Mouse (Mus musculus): ENCODE data around the gene Uspl1. TPM values are rescaled to one million over a fixed set of nuclear protein-coding genes. Genes with fewer than 3 reads are reported as not detected.

Gene Uspl1
- polyA plus RNA-seq, 1 experiment from 2014 or later, result 37.5 TPM

DNA sequence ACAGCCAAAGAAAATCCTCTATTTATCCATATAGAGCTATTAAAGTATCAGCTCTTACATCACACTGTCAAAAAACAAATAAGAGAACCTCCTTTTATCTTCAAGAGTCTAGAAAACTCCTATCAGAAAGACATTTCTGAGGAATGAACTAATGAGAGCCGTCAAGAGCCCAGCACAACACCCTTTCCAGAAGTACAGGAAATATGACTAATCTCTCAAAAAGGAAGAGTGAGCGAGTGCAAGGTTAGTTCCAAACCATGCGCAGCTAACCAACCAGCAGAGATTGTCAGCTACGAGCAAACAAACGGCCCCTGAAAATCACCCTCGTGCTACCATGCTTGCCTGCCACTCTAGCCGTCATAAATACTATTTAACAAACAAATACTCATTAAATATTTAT lies 21.3 kb upstream of the Uspl1 start:
- peak; percentile 54; the same call in 1 of the 2 replicates for ATAC-seq (ENCODE audit: low read depth)
- Histone ChIP-seq H3K9me3 (ENCODE audit: control insufficient read depth, low read length) (no peaks in the 10 kb centered on the region), H3K4me1 (replicated peaks; ENCODE audit: control insufficient read depth, insufficient read depth, low read length) (peaks cover 3% of the 10 kb centered on the region), H3K36me3 (ENCODE audit: control insufficient read depth, insufficient read depth, low read length) (no peaks in the 10 kb centered on the region), H3K4me3 (ENCODE audit: low read length) (no peak overlapping the region), H3K9ac (ENCODE audit: low read length) (no peak overlapping the region), H3K4me2 (ENCODE audit: low read depth, low read length) (no peak overlapping the region; the same call in 1 of the 2 replicates), H3K27me3 (ENCODE audit: control insufficient read depth, insufficient read depth, low read depth, low read length) (no peaks in the 10 kb centered on the region), H3K27ac (ENCODE audit: low read length) (no peak overlapping the region)
- WGBS, result 33% methylated on average over 7 of the region's 7 CpGs

DNA sequence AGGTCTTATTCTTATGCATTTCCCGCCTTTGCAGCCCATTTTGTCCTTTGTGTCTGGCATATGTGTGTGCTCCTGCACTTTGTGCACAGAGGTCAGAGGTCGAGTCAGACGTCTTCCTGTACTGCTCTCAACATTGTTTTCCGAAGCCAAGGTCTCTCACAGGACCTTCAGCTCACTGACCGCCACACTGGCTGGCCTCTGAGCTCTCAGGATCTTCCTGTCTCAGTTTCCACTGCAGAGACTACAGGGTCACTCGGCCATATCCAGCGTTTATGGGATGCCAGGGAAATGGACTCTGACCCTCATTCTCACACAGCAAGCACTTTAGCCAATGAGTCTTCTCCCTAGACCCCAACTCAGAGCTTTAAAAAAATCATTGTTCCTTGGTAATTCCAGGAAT lies 19.3 kb upstream of the Uspl1 start:
- Histone ChIP-seq H3K27me3 (ENCODE audit: control insufficient read depth, insufficient read depth, low read depth, low read length) (no peaks in the 10 kb centered on the region), H3K4me3 (ENCODE audit: low read length) (no peak overlapping the region), H3K4me2 (ENCODE audit: low read depth, low read length) (no peak overlapping the region), H3K9me3 (ENCODE audit: control insufficient read depth, low read length) (no peaks in the 10 kb centered on the region), H3K4me1 (replicated peaks; ENCODE audit: control insufficient read depth, insufficient read depth, low read length) (peaks cover 3% of the 10 kb centered on the region), H3K27ac (ENCODE audit: low read length) (no peak overlapping the region), H3K9ac (ENCODE audit: low read length) (no peak overlapping the region), H3K36me3 (ENCODE audit: control insufficient read depth, insufficient read depth, low read length) (no peaks in the 10 kb centered on the region)
- 51% methylated on average over 7 of the region's 7 CpGs for WGBS
- no peak for ATAC-seq (ENCODE audit: low read depth)

DNA sequence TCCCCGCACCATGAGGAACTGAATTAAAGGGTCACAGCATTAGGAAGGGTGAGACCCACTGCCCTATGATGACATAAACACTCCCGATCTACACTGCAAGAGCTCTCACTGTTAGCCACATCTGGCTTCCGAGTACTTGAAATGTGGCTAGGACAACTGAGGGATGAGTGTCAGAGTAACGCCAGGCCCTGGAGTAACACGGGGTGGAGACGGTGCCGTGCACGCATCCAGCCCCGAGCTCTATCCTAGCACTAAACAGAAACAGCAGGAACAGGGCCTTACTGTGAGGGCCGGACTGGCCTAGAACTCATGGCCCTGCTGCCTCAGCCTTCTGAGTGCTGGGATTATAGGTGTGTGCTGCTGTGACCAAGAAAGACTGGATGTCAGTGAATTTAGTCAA lies 18.1 kb upstream of the Uspl1 start:
- Histone ChIP-seq H3K27me3 (ENCODE audit: control insufficient read depth, insufficient read depth, low read depth, low read length) (no peaks in the 10 kb centered on the region), H3K27ac (ENCODE audit: low read length) (no peak overlapping the region), H3K9me3 (ENCODE audit: control insufficient read depth, low read length) (no peaks in the 10 kb centered on the region), H3K9ac (ENCODE audit: low read length) (no peak overlapping the region), H3K4me2 (ENCODE audit: low read depth, low read length) (no peak overlapping the region), H3K4me3 (ENCODE audit: low read length) (no peak overlapping the region), H3K4me1 (replicated peaks; ENCODE audit: control insufficient read depth, insufficient read depth, low read length) (peaks cover 3% of the 10 kb centered on the region), H3K36me3 (ENCODE audit: control insufficient read depth, insufficient read depth, low read length) (no peaks in the 10 kb centered on the region)
- 90% methylated on average over 10 of the region's 10 CpGs for WGBS
- no peak for ATAC-seq (ENCODE audit: low read depth)

DNA sequence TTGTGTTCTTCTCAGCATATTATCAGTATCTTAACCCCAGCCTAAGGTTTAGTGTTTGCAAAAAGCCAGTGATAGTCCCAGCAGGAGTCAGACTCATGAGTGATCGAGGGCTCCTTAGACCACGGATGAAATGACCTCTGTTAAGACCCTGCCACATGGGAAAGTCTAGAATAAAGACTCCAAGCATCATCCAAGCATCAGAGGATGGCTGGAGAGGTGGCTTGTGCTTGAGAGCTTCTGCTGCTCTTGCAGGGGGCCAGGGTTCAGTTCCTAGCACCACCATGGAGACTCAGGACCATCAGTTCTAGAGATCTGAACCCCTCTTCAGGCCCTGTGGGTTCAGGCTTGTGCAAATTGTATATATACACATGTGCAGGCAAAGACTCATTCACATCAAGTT lies 16.1 kb upstream of the Uspl1 start:
- Histone ChIP-seq H3K9me3 (ENCODE audit: control insufficient read depth, low read length) (no peaks in the 10 kb centered on the region), H3K27ac (ENCODE audit: low read length) (no peak overlapping the region), H3K4me3 (ENCODE audit: low read length) (no peak overlapping the region), H3K4me2 (ENCODE audit: low read depth, low read length) (no peak overlapping the region), H3K27me3 (ENCODE audit: control insufficient read depth, insufficient read depth, low read depth, low read length) (no peaks in the 10 kb centered on the region), H3K9ac (ENCODE audit: low read length) (no peak overlapping the region), H3K4me1 (replicated peaks; ENCODE audit: control insufficient read depth, insufficient read depth, low read length) (peaks cover under 1% of the 10 kb centered on the region), H3K36me3 (ENCODE audit: control insufficient read depth, insufficient read depth, low read length) (no peaks in the 10 kb centered on the region)
- ATAC-seq (ENCODE audit: low read depth), result no peak
- WGBS, result 80% methylated on average over 2 of the region's 2 CpGs

DNA sequence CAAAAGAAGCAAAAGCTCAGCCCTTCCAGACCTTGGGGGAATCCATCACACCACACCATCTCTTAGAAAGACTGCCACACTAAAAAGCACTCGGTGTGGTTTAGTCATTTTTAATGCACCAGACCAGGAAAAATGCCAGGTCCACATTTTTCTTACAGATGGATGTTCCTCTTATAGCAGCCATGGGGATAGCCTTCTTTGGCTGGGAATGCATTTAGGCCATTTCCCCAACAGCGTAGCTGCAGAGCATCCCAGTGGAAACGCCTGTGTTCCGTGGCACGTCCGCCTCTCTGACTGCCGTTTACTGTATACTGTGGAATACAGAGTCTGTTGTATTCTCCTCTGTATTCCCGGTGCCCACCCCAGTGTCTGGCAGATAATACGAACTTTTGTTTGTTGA lies 15.3 kb upstream of the Uspl1 start:
- no peaks in the 10 kb centered on the region for H3K9me3 ChIP-seq (ENCODE audit: control insufficient read depth, low read length)
- H3K36me3 ChIP-seq (ENCODE audit: control insufficient read depth, insufficient read depth, low read length), result no peaks in the 10 kb centered on the region
- H3K4me3 ChIP-seq (ENCODE audit: low read length), result no peak overlapping the region
- no peak overlapping the region for H3K4me2 ChIP-seq (ENCODE audit: low read depth, low read length)
- H3K27ac ChIP-seq (ENCODE audit: low read length), result no peak overlapping the region; the same call in 1 of the 2 replicates
- H3K27me3 ChIP-seq (ENCODE audit: control insufficient read depth, insufficient read depth, low read depth, low read length), result no peaks in the 10 kb centered on the region
- ATAC-seq (ENCODE audit: low read depth), result 0 out of 2 replicates have a peak, but pooled peaks have one; percentile 56
- 67% methylated on average over 9 of the region's 9 CpGs for WGBS
- H3K9ac ChIP-seq (ENCODE audit: low read length), result no peak overlapping the region
- H3K4me1 ChIP-seq (replicated peaks; ENCODE audit: control insufficient read depth, insufficient read depth, low read length), result no peaks in the 10 kb centered on the region

DNA sequence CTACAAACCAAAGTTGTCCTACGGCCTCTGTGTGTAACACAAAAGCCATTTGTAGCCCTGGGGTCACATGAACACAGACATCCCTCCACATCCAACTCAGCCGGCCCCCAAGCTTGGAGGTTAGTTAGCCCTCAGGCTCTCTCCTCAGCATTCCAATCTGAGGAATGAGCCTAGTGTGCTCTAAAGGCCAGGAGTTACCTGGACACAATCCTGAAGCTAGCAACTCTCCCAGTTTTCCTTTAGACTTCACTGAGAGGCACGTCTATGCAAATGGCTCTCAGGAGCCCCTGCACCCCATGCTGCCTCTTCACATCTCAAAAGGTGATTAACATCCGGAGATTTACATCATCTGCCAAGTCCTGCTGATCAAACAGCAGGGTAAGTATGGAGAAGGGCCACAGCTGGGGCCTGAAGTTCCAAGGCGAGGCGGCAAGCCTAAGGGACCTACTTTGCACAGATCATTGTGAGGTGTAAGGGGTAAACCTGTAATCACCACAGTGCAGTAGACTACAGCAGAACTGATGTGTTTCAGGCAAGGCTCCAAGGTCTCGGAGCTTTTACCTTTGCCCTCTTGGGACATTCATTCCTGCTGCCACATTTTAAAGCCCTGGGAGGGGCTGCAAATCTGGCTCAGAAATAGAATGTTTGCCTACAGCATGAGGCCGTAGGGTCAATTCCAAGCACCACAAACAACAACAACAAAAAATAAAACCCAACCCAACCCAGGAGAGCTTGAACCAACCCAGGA lies 13.1 kb upstream of the Uspl1 start:
- WGBS, result 60% methylated on average over 8 of the region's 8 CpGs
- H3K4me3 ChIP-seq (ENCODE audit: low read length), result no peak overlapping the region
- no peak overlapping the region for H3K4me2 ChIP-seq (ENCODE audit: low read depth, low read length)
- no peaks in the 10 kb centered on the region for H3K4me1 ChIP-seq (replicated peaks; ENCODE audit: control insufficient read depth, insufficient read depth, low read length)
- H3K9ac ChIP-seq (ENCODE audit: low read length), result no peak overlapping the region
- no peaks in the 10 kb centered on the region for H3K27me3 ChIP-seq (ENCODE audit: control insufficient read depth, insufficient read depth, low read depth, low read length)
- no peak for ATAC-seq (ENCODE audit: low read depth)
- no peak overlapping the region for H3K27ac ChIP-seq (ENCODE audit: low read length)
- H3K36me3 ChIP-seq (ENCODE audit: control insufficient read depth, insufficient read depth, low read length), result no peaks in the 10 kb centered on the region
- H3K9me3 ChIP-seq (ENCODE audit: control insufficient read depth, low read length), result no peaks in the 10 kb centered on the region

DNA sequence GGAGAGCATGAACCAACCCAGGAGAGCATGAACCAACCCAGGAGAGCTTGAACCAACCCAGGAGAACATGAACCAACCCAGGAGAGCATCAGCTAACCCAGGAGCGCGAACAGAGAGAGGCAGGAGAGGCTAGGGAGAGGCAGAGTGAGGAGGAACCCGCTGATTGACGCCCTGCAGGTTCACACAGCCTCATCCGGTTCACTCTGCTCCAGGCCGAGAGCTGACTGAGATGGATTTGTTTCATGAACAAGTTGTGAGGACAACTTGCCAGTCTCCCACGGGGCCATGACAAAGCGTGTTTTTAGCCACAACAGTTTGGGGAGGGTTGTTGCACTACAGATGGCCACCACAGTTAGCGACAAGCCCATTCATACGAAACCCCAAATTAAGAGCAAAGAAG lies 11.9 kb upstream of the Uspl1 start:
- Histone ChIP-seq H3K4me3 (ENCODE audit: low read length) (no peak overlapping the region), H3K36me3 (ENCODE audit: control insufficient read depth, insufficient read depth, low read length) (no peaks in the 10 kb centered on the region), H3K4me1 (replicated peaks; ENCODE audit: control insufficient read depth, insufficient read depth, low read length) (no peaks in the 10 kb centered on the region), H3K9me3 (ENCODE audit: control insufficient read depth, low read length) (no peaks in the 10 kb centered on the region), H3K4me2 (ENCODE audit: low read depth, low read length) (no peak overlapping the region), H3K27ac (ENCODE audit: low read length) (no peak overlapping the region), H3K9ac (ENCODE audit: low read length) (no peak overlapping the region), H3K27me3 (ENCODE audit: control insufficient read depth, insufficient read depth, low read depth, low read length) (no peaks in the 10 kb centered on the region)
- no peak for ATAC-seq (ENCODE audit: low read depth)
- WGBS, result 60% methylated on average over 10 of the region's 10 CpGs

DNA sequence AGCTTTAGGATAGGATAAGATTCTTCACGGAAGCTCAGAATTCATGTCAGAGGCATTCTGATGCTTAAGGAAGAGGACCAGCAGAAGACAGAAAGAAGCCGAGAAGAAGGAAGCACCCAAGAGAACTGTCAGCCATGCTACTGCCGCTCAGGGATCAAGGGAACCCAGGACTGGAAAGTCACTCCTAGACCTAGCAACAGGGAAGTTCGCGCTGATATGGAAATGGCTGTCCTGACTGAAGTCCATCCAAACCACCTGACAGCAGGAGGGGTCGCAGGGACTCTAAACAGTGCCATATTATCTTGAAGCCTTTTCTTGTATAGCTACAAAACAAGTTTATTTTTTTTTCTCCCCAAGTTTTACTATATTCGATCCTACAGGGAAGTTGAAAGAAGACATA lies 9.6 kb upstream of the Uspl1 start:
- ATAC-seq (ENCODE audit: low read depth), result no peak
- WGBS, result 82% methylated on average over 7 of the region's 7 CpGs

DNA sequence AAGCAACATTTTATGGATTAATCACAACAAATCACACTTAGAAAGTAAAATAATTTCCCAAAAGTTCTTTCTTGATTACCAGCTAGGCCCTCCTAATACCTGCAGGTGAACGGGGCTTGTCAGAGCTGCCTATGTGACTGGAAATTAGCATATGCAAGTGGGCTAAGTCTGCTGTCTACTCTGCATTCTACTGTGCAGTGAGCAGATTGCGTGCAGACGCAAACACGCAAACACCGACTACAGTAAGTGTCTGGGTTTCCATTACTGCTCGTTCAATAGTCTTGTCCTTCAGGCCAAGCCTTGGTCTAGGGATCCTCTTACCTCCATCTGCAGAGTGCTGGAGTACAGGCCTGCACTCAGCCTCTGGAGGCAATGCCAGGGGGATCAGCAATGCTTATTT lies 8.4 kb upstream of the Uspl1 start:
- no peaks in the 10 kb centered on the region for H3K9me3 ChIP-seq (ENCODE audit: control insufficient read depth, low read length)
- ATAC-seq (ENCODE audit: low read depth), result no peak
- no peak overlapping the region for H3K27ac ChIP-seq (ENCODE audit: low read length)
- WGBS, result 93% methylated on average over 6 of the region's 6 CpGs
- H3K4me2 ChIP-seq (ENCODE audit: low read depth, low read length), result no peak overlapping the region
- H3K4me3 ChIP-seq (ENCODE audit: low read length), result no peak overlapping the region
- no peaks in the 10 kb centered on the region for H3K36me3 ChIP-seq (ENCODE audit: control insufficient read depth, insufficient read depth, low read length)
- H3K9ac ChIP-seq (ENCODE audit: low read length), result no peak overlapping the region
- H3K4me1 ChIP-seq (replicated peaks; ENCODE audit: control insufficient read depth, insufficient read depth, low read length), result no peaks in the 10 kb centered on the region
- no peaks in the 10 kb centered on the region for H3K27me3 ChIP-seq (ENCODE audit: control insufficient read depth, insufficient read depth, low read depth, low read length)

More for the DNA sequence above, 9.6 kb upstream of the Uspl1 start:
- no peak overlapping the region for H3K4me3 ChIP-seq (ENCODE audit: low read length)
- H3K4me2 ChIP-seq (ENCODE audit: low read depth, low read length), result no peak overlapping the region
- no peaks in the 10 kb centered on the region for H3K36me3 ChIP-seq (ENCODE audit: control insufficient read depth, insufficient read depth, low read length)
- H3K9ac ChIP-seq (ENCODE audit: low read length), result no peak overlapping the region
- H3K9me3 ChIP-seq (ENCODE audit: control insufficient read depth, low read length), result no peaks in the 10 kb centered on the region
- H3K27ac ChIP-seq (ENCODE audit: low read length), result no peak overlapping the region
- H3K27me3 ChIP-seq (ENCODE audit: control insufficient read depth, insufficient read depth, low read depth, low read length), result no peaks in the 10 kb centered on the region
- no peaks in the 10 kb centered on the region for H3K4me1 ChIP-seq (replicated peaks; ENCODE audit: control insufficient read depth, insufficient read depth, low read length)

Measured in lung, embryonic 16.5 days (tissue).